Mouse (Mus musculus) left cerebral cortex, postnatal 14 days (tissue): ENCODE measurements around the gene Zfp451. TPM values are rescaled to one million over a fixed set of nuclear protein-coding genes. Genes with fewer than 3 reads are reported as not detected.
"Not testable (repeated sequence)": the region's sequence is repeated elsewhere in the genome, so short reads cannot be mapped to it uniquely, and the experiment has no call there.

Experiments
- DNase-seq, 2 experiments: peaks; one replicate each; pipeline ENCODE4 v3.0.0; 2021 to 2022; ENCODE audit warnings: low spot score in 2 of 2, mixed read lengths in 1 of 2
- intact Hi-C: fragments of 180-260 bp; cut with DNase I; formaldehyde crosslinking; loops from one replicate; pipeline ENCODE4 v1.15.1; 2025
- long read RNA-seq, 2 experiments: library from polyadenylated mRNA; stranded (forward); transcript quantifications; one replicate each; pipeline ENCODE4 v2.0.0; 2021
- total RNA-seq, 2 experiments: library from RNA; stranded (reverse); gene quantifications; 2 replicates each; pipeline ENCODE4 v1.2.3; 2021

Zfp451 gene
- total RNA-seq: 10 to 100 TPM; 56.6 to 57.5 TPM
- long read RNA-seq, experiment 1, full-length matches to known transcripts: 14 of 28 reads
- long read RNA-seq, experiment 1, partial matches to known transcripts: 2 of 28 reads
- long read RNA-seq, experiment 1, other reads (novel, unspliced or antisense): 12 of 28 reads
- long read RNA-seq, experiment 2, full-length matches to known transcripts: 20 of 29 reads
- long read RNA-seq, experiment 2, partial matches to known transcripts: 0 of 29 reads
- long read RNA-seq, experiment 2, other reads (novel, unspliced or antisense): 9 of 29 reads

- peak; percentile 92 for DNase-seq
- intact Hi-C loops: no loop called here
These were observed at the start of gene Zfp451 for GRCm38 (mm10) chr1:33813868-33814794. Zfp451 (minus strand) TSS chr1:33814595.

GRCm38 (mm10) chr1:33846807-33847206 lies 32.4 kb upstream of the Zfp451 start:
- DNase-seq: no peak
- intact Hi-C loops: no loop called here

GRCm38 (mm10) chr1:33843823-33844222 lies 29.4 kb upstream of the Zfp451 start:
- intact Hi-C loops: loop anchor here (2.0 kb wide), 1 partner anchor 63 kb away; the partner anchor contains the start of gene Bend6
- no peak for DNase-seq

- intact Hi-C loops, DNase-seq: not testable (repeated sequence)
These were observed 24.6 kb upstream of the Zfp451 start for GRCm38 (mm10) chr1:33838952-33839351.

GRCm38 (mm10) chr1:33830586-33830985 lies 16.2 kb upstream of the Zfp451 start:
- intact Hi-C loops: no loop called here
- DNase-seq: no peak

- DNase-seq: peak in 1 of 2 experiments; percentile 13
- intact Hi-C loops: no loop called here
These were observed 3.5 kb upstream of the Zfp451 start for GRCm38 (mm10) chr1:33817931-33818330.

- DNase-seq: peak in 1 of 2 experiments; percentile 9
- intact Hi-C loops: no loop called here
These were observed 914 bp downstream of the Zfp451 start for GRCm38 (mm10) chr1:33813495-33813867.

- intact Hi-C loops: no loop called here
- DNase-seq: peak in 1 of 2 experiments; percentile 33
These were observed 11.1 kb downstream of the Zfp451 start for GRCm38 (mm10) chr1:33803323-33803722.

GRCm38 (mm10) chr1:33799620-33800019 lies 14.8 kb downstream of the Zfp451 start:
- no peak for DNase-seq
- intact Hi-C loops: no loop called here

- intact Hi-C loops: no loop called here
- no peak for DNase-seq
These were observed 25.9 kb downstream of the Zfp451 start for GRCm38 (mm10) chr1:33788493-33788892.

- intact Hi-C loops: no loop called here
- no peak for DNase-seq
These were observed 26.3 kb downstream of the Zfp451 start for GRCm38 (mm10) chr1:33788072-33788471.

GRCm38 (mm10) chr1:33784561-33784960 lies 29.8 kb downstream of the Zfp451 start:
- DNase-seq: no peak
- intact Hi-C loops: no loop called here

- intact Hi-C loops: no loop called here
These were observed 38.2 kb downstream of the Zfp451 start for GRCm38 (mm10) chr1:33776175-33776611.

GRCm38 (mm10) chr1:33772106-33772505 lies 42.3 kb downstream of the Zfp451 start:
- DNase-seq: no peak
- intact Hi-C loops: no loop called here

More at GRCm38 (mm10) chr1:33776175-33776611, 38.2 kb downstream of the Zfp451 start:
- DNase-seq: peak in 1 of 2 experiments; percentile 66

GRCm38 (mm10) chr1:33771621-33772020 lies 42.8 kb downstream of the Zfp451 start:
- DNase-seq: no peak
- intact Hi-C loops: no loop called here

GRCm38 (mm10) chr1:33768827-33769226 lies 45.6 kb downstream of the Zfp451 start:
- DNase-seq: no peak
- intact Hi-C loops: no loop called here

GRCm38 (mm10) chr1:33768091-33768787 lies 46.2 kb downstream of the Zfp451 start:
- DNase-seq: no peak
- intact Hi-C loops: no loop called here

GRCm38 (mm10) chr1:33766520-33767508 lies 47.6 kb downstream of the Zfp451 start:
- intact Hi-C loops: no loop called here
- no peak for DNase-seq
